Mouse (Mus musculus) heart, embryonic 11.5 days (tissue): ENCODE measurements around the gene Pip5k1a. TPM values are rescaled to one million over a fixed set of nuclear protein-coding genes. Genes with fewer than 3 reads are reported as not detected.
"Not testable (repeated sequence)": the region's sequence is repeated elsewhere in the genome, so short reads cannot be mapped to it uniquely, and the experiment has no call there.

Experiments used
- ATAC-seq: fragments of 200-750 bp; cut with Nextera tagmentation; replicated peaks from 2 replicates; pipeline ENCODE4 v1.8.0; 2017; ENCODE audit warnings: moderate library complexity; ENCODE audit not compliant: insufficient number of reproducible peaks, low FRiP score, low TSS enrichment
- H3K27ac ChIP-seq: fragments of 300-500 bp; sonication (generic); 2 replicates; pipeline ENCODE4 v1.5.1; 2014; ENCODE audit warnings: mild to moderate bottlenecking, low read depth, low read length
- H3K27me3 ChIP-seq: fragments of 300-500 bp; sonication (generic); 2 replicates; pipeline ENCODE4 v1.6.1; 2014; ENCODE audit warnings: mild to moderate bottlenecking, low read length, mixed read lengths; ENCODE audit not compliant: control insufficient read depth, insufficient read depth
- H3K36me3 ChIP-seq: fragments of 300-500 bp; sonication (generic); 2 replicates; pipeline ENCODE4 v1.6.1; 2014; ENCODE audit warnings: mild to moderate bottlenecking, low read length, moderate library complexity, mixed read lengths; ENCODE audit not compliant: control insufficient read depth, insufficient read depth
- H3K4me1 ChIP-seq: fragments of 300-500 bp; sonication (generic); 2 replicates; pipeline ENCODE4 v1.6.1; 2014; ENCODE audit warnings: low read length; ENCODE audit not compliant: control insufficient read depth, insufficient read depth
- H3K4me2 ChIP-seq: fragments of 300-500 bp; sonication (generic); 2 replicates; pipeline ENCODE4 v1.6.1; 2014; ENCODE audit warnings: mild to moderate bottlenecking, moderate library complexity
- H3K4me3 ChIP-seq: fragments of 300-500 bp; sonication (generic); 2 replicates; pipeline ENCODE4 v1.5.1; 2014; ENCODE audit warnings: low read depth, low read length
- H3K9ac ChIP-seq: fragments of 300-500 bp; sonication (generic); 2 replicates; pipeline ENCODE4 v1.6.1; 2014; ENCODE audit warnings: mild to moderate bottlenecking, low read depth, low read length, moderate library complexity
- H3K9me3 ChIP-seq: fragments of 300-500 bp; sonication (generic); replicated peaks from 2 replicates; pipeline ENCODE4 v1.6.1; 2016; ENCODE audit warnings: low read length; ENCODE audit not compliant: control insufficient read depth
- WGBS: fragments of 180-500 bp; shearing (Covaris S2); extraction: QIAGEN DNeasy Blood & Tissue Kit; methylation state at CpG from one replicate; pipeline ENCODE4 v1.1.7; 2014; ENCODE audit not compliant: insufficient replicate concordance; 5-methylcytosine and 5-hydroxymethylcytosine counted together
- polyA plus RNA-seq: library from polyadenylated mRNA; unstranded; fragments of >200 nt; fragmentation: Nextera tagmentation; extraction: Ambion mirVana; gene quantifications from 2 replicates; pipeline ENCODE4 v1.2.1, GENCODE M21; 2014

The Pip5k1a gene
- polyA plus RNA-seq, 1 experiment from 2014 or later = 14.0 TPM

DNA sequence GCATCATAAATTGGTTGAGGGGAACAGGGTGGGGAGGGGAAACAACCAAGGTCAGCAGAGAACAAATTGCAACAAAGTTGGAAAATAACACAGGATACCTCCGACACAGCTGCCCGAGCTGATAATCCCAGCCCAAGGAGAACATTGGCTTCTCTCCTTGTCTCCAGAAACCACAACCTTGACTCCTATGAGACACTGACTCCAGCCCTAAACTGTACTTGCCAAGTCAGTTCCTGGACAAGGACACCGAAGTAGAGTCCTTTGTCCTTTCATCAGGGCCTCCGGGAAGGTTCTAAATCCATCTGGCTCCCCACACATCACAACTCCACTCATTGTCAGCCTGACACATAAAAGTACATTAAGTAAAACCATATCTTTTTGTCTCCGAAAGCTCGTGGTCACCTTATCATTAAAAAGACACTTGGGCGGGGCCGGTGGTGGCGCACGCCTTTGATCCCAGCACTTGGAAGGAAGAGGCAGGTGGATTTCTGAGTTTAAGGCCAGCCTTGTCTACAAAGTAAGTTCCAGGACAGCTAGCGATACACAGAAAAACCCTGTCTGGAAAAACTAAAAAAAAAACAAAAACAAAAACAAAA is 60.2 kb downstream of the Pip5k1a start:
- Histone ChIP-seq H3K36me3 (no peaks in the 10 kb centered on the region), H3K9me3 (no peaks in the 10 kb centered on the region), H3K9ac (no peak overlapping the region), H3K27ac (no peak overlapping the region), H3K4me1 (peaks cover 1% of the 10 kb centered on the region), H3K27me3 (no peaks in the 10 kb centered on the region), H3K4me2 (no peak overlapping the region; the same call in 1 of the 2 replicates), H3K4me3 (no peak overlapping the region)
- ATAC-seq = no peak
- 76% methylated on average over 11 of the region's 11 CpGs for WGBS

- WGBS = 71% methylated on average over 6 of the region's 6 CpGs
- no peaks in the 10 kb centered on the region for H3K27me3 ChIP-seq
- H3K4me1 ChIP-seq = peaks cover 5% of the 10 kb centered on the region
- ATAC-seq = no peak
- no peak overlapping the region for H3K27ac ChIP-seq
- no peaks in the 10 kb centered on the region for H3K9me3 ChIP-seq
- H3K4me3 ChIP-seq = no peak overlapping the region; the same call in 1 of the 2 replicates
- H3K4me2 ChIP-seq = no peak overlapping the region
- 0 out of 2 replicates have a peak, but pooled peaks cover 1% of the 10 kb centered on the region for H3K36me3 ChIP-seq
- no peak overlapping the region for H3K9ac ChIP-seq
Measured at GRCm38 (mm10) chr3:95043251-95043650, 63.5 kb downstream of the Pip5k1a start.

DNA sequence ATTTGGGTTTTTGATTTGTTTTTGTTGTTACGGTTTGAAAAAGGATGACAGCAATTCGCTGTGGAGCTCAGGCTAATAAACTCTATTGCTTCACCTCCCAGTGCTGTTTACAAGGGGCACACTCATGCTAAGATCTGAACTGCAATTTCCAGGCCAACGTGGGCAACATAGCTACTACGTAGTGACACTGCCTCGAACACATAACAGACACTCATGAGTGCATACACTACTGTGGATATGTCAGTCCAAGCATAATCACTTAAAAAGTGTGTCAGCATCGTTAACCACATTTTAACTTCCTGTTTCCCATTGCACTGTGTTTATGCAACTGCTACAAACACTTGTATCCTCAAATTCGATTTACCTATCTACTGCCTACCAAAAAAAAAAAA is 63.9 kb downstream of the Pip5k1a start:
- peak overlapping the region; percentile 83; the same call in 1 of the 2 replicates for H3K9ac ChIP-seq
- no peak for ATAC-seq

DNA sequence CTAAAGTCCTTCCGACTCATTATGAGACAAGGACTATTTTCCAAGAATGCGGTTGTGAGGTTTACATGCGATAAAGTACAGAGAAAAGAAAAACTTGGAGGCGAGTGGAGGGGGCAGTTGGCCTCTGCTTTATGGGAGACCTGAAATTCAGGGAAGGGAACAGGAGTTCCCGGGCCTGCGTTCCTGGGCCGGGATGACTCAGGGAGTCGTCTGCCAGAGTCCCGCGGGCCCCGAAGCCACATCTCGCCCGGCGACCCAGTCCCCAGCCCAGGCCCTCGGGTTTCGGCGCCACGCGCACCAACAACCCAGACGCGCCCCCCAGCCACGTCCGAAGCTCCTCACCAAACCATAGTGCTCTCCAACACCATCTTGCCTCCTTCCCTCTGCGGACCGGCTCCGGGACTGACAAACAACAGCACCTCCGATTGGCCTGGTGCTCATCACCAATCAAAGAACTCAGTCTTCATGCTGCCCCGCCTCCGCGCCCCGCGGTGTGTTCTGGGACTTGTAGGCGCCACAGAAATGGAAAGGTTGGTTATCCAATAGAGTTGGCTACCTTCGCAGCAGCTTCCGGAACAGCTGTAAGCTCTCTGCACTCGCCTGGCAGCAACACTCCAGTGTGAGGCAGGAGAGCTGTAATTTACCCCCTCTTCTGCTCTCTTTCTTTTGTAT is 64.4 kb downstream of the Pip5k1a start, which contains the start of gene Psmd4:
Gene Psmd4, minus strand, starts transcription at position 449 of the 672 bp plus-strand sequence.
- Histone ChIP-seq H3K9me3 (no peaks in the 10 kb centered on the region), H3K4me3 (peak within 1 kb of the TSS; percentile 71), H3K4me2 (peak within 1 kb of the TSS; percentile 85), H3K9ac (peak within 1 kb of the TSS; percentile 83), H3K36me3 (0 out of 2 replicates have a peak, but pooled peaks cover 4% of the 10 kb centered on the region), H3K4me1 (peaks cover 5% of the 10 kb centered on the region), H3K27me3 (no peaks in the 10 kb centered on the region), H3K27ac (peak within 1 kb of the TSS; percentile 36)
- WGBS = under 1% methylated on average over 35 of the region's 36 CpGs
- peak; percentile 96 for ATAC-seq

More for the DNA sequence above, 63.9 kb downstream of the Pip5k1a start:
- 26% methylated on average over 7 of the region's 7 CpGs for WGBS
- Histone ChIP-seq H3K4me1 (peaks cover 5% of the 10 kb centered on the region), H3K27me3 (no peaks in the 10 kb centered on the region), H3K4me3 (peak overlapping the region; percentile 71), H3K9me3 (no peaks in the 10 kb centered on the region), H3K4me2 (peak overlapping the region; percentile 63), H3K27ac (0 out of 2 replicates have a peak overlapping the region, but pooled peaks have one; percentile 22), H3K36me3 (0 out of 2 replicates have a peak, but pooled peaks cover 4% of the 10 kb centered on the region)

DNA sequence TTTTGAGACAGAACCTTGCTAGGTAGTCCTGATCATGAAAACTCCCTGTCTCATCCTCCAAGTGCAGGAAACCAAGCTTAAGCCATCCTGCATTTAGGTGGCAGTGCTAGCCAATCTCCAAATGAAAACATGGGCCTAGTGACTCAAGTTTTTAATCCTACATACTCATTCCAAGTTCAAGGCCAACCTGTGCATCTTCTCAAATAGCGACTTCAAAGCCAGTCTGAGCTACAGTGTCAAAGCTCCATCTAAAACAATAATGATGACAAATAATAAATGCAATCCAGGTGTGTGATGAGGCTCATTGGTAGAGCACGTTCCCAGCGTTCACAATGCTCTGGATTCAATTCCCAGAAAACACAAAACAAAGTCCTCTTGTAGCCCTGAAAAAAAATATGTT is 65.1 kb downstream of the Pip5k1a start:
- H3K4me1 ChIP-seq = peaks cover 5% of the 10 kb centered on the region
- ATAC-seq = no peak
- H3K9ac ChIP-seq = peak overlapping the region; percentile 83
- no peak overlapping the region for H3K27ac ChIP-seq
- peak overlapping the region; percentile 71 for H3K4me3 ChIP-seq
- H3K36me3 ChIP-seq = peaks cover 4% of the 10 kb centered on the region; the same call in 1 of the 2 replicates
- WGBS = 17% methylated on average over 3 of the region's 3 CpGs
- H3K27me3 ChIP-seq = no peaks in the 10 kb centered on the region
- peak overlapping the region; percentile 85 for H3K4me2 ChIP-seq
- H3K9me3 ChIP-seq = no peaks in the 10 kb centered on the region

- H3K36me3 ChIP-seq = peaks cover 24% of the 10 kb centered on the region
Measured at GRCm38 (mm10) chr3:95029953-95030352, 76.8 kb downstream of the Pip5k1a start.

DNA sequence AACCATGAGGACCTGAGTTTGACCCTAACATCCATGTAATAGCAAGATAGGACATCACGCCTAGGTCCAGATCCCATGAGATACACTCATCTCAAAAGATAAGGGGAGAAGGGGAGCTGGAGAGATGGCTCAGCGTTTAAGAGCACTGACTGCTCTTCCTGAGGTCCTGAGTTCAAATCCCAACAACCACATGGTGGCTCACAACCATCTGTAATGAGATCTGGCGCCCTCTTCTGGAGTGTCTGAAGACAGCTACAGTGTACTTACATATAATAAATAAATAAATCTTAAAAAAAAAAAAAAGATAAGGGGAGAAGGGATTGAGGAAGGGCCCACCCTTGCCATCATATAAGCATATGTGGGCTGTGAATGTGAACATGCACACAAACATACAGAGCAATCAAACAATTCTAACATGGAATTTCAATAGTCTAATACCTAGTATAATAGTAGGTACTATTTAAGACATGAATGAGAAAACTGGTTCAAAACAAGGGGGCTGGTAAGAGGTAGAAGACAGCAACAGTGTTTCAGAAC is 77.4 kb downstream of the Pip5k1a start:
- not testable (repeated sequence) for H3K27me3 ChIP-seq, H3K9me3 ChIP-seq, H3K4me3 ChIP-seq, H3K27ac ChIP-seq, H3K4me2 ChIP-seq, ATAC-seq, H3K9ac ChIP-seq
- WGBS = 83% methylated on average over 3 of the region's 3 CpGs
- H3K4me1 ChIP-seq = peaks cover 22% of the 10 kb centered on the region
- peaks cover 19% of the 10 kb centered on the region for H3K36me3 ChIP-seq

More at GRCm38 (mm10) chr3:95029953-95030352, 76.8 kb downstream of the Pip5k1a start:
- Histone ChIP-seq H3K9ac (no peak overlapping the region), H3K27me3 (no peaks in the 10 kb centered on the region), H3K4me1 (peaks cover 16% of the 10 kb centered on the region), H3K4me3 (no peak overlapping the region), H3K27ac (no peak overlapping the region), H3K4me2 (no peak overlapping the region), H3K9me3 (no peaks in the 10 kb centered on the region)
- 69% methylated on average over 3 of the region's 3 CpGs for WGBS
- ATAC-seq = no peak

DNA sequence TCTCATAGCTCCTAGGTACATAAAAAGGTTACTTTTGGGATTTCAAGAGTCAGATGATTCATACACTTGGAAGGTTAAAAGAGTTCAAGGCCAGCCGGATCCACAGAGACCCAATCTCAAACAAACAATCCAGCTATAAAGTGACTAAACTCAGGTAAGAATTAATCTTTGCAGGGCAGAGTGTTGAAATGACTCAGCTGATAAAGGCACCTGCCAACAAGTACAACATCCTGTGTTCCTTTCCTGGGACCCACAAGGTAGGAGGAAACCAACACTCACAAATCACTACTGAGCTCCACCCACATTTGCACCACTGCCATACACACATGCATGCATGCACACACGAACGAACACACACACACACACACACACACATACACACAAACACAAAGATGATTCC is 78.1 kb downstream of the Pip5k1a start:
- no peaks in the 10 kb centered on the region for H3K9me3 ChIP-seq
- no peak overlapping the region for H3K27ac ChIP-seq
- peaks cover 14% of the 10 kb centered on the region for H3K36me3 ChIP-seq
- H3K4me1 ChIP-seq = peaks cover 25% of the 10 kb centered on the region
- no peak overlapping the region for H3K9ac ChIP-seq
- no peak overlapping the region for H3K4me3 ChIP-seq
- no peak for ATAC-seq
- no peaks in the 10 kb centered on the region for H3K27me3 ChIP-seq
- H3K4me2 ChIP-seq = no peak overlapping the region
- 79% methylated on average over 3 of the region's 3 CpGs for WGBS
